Mouse (Mus musculus) midbrain, embryonic 11.5 days (tissue): ENCODE measurements around the gene Gm48551. TPM values are rescaled to one million over a fixed set of nuclear protein-coding genes. Genes with fewer than 3 reads are reported as not detected.

ENCODE experiments used
- ATAC-seq: fragments of 200-750 bp; cut with Nextera tagmentation; 2 replicates; pipeline ENCODE4 v1.8.0; 2017; ENCODE audit warnings: moderate TSS enrichment, moderate library complexity; ENCODE audit not compliant: low FRiP score
- DNase-seq: peaks from one replicate; pipeline ENCODE4 v3.0.0; 2015; ENCODE audit warnings: low spot score; ENCODE audit errors: missing footprints
- H3K27ac ChIP-seq: fragments of 300-500 bp; sonication (generic); 2 replicates; pipeline ENCODE4 v1.5.1; 2014; ENCODE audit warnings: low read depth, low read length
- H3K27me3 ChIP-seq: fragments of 300-500 bp; sonication (generic); 2 replicates; pipeline ENCODE4 v1.6.1; 2014; ENCODE audit warnings: mild to moderate bottlenecking, low read length, moderate library complexity, mixed read lengths; ENCODE audit not compliant: control insufficient read depth, insufficient read depth
- H3K36me3 ChIP-seq: fragments of 300-500 bp; sonication (generic); 2 replicates; pipeline ENCODE4 v1.6.1; 2014; ENCODE audit warnings: mild to moderate bottlenecking, low read length, moderate library complexity, mixed read lengths; ENCODE audit not compliant: control insufficient read depth, insufficient read depth
- H3K4me1 ChIP-seq: fragments of 300-500 bp; sonication (generic); 2 replicates; pipeline ENCODE4 v1.6.1; 2014; ENCODE audit warnings: low read length; ENCODE audit not compliant: control insufficient read depth, insufficient read depth
- H3K4me2 ChIP-seq: fragments of 300-500 bp; sonication (generic); 2 replicates; pipeline ENCODE4 v1.6.1; 2014; ENCODE audit warnings: mild to moderate bottlenecking, moderate library complexity
- H3K4me3 ChIP-seq: fragments of 300-500 bp; sonication (generic); 2 replicates; pipeline ENCODE4 v1.5.1; 2014; ENCODE audit warnings: low read depth, low read length
- H3K9ac ChIP-seq: fragments of 300-500 bp; sonication (generic); 2 replicates; pipeline ENCODE4 v1.6.1; 2014; ENCODE audit warnings: low read length
- H3K9me3 ChIP-seq: fragments of 300-500 bp; sonication (generic); 2 replicates; pipeline ENCODE4 v1.6.1; 2016; ENCODE audit warnings: low read length; ENCODE audit not compliant: control insufficient read depth
- WGBS: fragments of 180-500 bp; shearing (Covaris S2); extraction: QIAGEN DNeasy Blood & Tissue Kit; methylation state at CpG from one replicate; pipeline ENCODE4 v1.1.7; 2014; 5-methylcytosine and 5-hydroxymethylcytosine counted together
- polyA plus RNA-seq: library from polyadenylated mRNA; unstranded; fragments of >200 nt; fragmentation: Nextera tagmentation; extraction: Ambion mirVana; gene quantifications from 2 replicates; pipeline ENCODE4 v1.2.1, GENCODE M21; 2014

Gene Gm48551
- polyA plus RNA-seq, 1 experiment from 2014 or later, result 2.9 TPM

DNA sequence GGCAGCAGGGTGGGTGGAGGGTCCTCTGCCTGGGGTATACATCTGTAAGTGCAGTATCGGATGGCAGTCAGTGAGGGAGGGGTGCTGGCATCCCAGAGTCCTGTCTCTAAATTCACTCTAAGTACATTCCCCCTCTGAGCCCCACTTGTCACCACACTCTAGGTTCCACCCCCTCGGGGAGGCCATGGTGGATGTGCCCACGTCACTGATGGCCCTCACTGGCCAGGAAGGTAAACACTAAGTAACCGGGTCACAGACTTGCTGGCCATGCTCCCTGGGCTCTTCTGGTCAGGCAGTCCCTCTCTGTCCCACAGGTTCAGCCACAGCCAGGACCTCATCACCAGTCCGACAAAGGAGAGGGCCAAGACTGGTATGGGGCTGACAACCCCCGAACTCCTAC is 37.9 kb downstream of the Gm48551 start:
- Histone ChIP-seq H3K27ac (no peak overlapping the region), H3K9me3 (no peaks in the 10 kb centered on the region), H3K9ac (no peak overlapping the region), H3K27me3 (peaks cover 32% of the 10 kb centered on the region), H3K36me3 (no peaks in the 10 kb centered on the region), H3K4me3 (no peak overlapping the region), H3K4me1 (peaks cover 12% of the 10 kb centered on the region), H3K4me2 (no peak overlapping the region)
- ATAC-seq (no peak), DNase-seq (peak; percentile 68)
- 74% methylated on average over 6 of the region's 6 CpGs for WGBS

DNA sequence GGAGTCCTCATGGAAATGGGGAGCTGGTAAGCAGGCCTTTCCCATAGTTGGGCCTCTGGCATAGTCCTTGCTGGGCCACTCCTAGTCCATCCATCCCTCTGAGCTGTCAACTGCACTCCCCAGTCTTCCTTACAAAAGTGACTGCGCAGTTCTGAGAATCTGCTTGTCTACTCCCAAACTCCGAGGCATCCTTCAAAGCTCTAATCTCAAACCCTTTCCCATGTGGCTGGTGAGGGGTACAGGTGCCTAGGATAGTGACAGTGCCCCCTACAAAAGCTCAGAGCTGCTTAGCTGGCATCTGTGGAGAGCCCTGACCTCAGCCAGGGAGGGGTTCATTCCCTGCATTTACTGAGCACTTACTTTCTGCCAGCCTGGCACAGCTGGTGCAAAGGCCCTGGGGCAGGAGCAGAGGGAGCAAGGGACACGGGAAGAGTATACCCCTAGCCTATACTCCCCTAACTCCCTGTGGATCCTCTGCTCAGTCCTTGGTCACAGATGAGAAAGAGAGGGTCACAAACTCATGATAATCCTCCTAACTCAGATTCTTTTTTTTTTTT is 38.5 kb downstream of the Gm48551 start:
- Histone ChIP-seq H3K9me3 (no peaks in the 10 kb centered on the region), H3K36me3 (no peaks in the 10 kb centered on the region), H3K27ac (no peak overlapping the region), H3K4me3 (no peak overlapping the region), H3K4me1 (peaks cover 10% of the 10 kb centered on the region), H3K4me2 (no peak overlapping the region), H3K9ac (no peak overlapping the region), H3K27me3 (peaks cover 37% of the 10 kb centered on the region)
- DNase-seq (peak; percentile 31), ATAC-seq (no peak)
- WGBS, result 91% methylated on average over 3 of the region's 3 CpGs

DNA sequence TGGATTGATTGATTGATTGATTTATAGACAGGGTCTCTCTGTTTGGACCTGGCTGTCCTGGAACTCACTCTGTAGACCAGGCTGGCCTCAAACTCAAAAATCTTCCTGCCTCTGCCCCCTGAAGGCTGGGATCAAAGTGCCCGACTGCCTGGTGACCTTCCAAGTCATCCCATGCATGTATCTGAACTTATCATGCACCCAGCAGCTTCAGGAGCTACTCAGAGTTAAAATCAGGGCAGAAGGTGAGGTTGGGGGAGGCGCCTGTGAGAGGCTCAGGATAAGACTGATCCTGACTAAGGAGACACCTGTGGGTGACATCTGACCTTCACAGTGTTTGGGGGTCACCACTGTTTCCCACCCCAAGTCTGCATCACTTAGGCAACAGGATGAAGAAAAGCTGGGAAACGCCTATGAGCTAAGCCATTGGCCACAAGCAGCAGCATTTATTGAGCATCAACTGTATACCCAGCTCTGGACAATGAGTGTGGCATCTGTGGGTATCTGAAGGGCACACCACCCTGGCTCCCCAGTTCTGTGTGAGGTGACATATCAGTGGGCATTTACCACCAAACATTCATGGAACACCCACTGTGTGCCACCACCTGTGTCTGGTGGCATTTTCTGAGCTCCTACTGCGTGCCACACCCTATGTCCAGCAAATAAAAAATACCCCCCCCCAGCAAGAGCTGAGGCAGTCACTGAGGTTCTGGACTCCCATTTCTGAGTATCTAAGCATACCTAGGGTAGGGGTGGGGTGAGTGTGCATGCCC is 39.4 kb downstream of the Gm48551 start:
- Histone ChIP-seq H3K27ac (no peak overlapping the region), H3K27me3 (peaks cover 46% of the 10 kb centered on the region), H3K9ac (no peak overlapping the region), H3K36me3 (no peaks in the 10 kb centered on the region), H3K9me3 (no peaks in the 10 kb centered on the region), H3K4me2 (no peak overlapping the region), H3K4me1 (peaks cover 5% of the 10 kb centered on the region), H3K4me3 (no peak overlapping the region)
- ATAC-seq (no peak), DNase-seq (peak; percentile 44)
- 65% methylated on average over 4 of the region's 4 CpGs for WGBS

DNA sequence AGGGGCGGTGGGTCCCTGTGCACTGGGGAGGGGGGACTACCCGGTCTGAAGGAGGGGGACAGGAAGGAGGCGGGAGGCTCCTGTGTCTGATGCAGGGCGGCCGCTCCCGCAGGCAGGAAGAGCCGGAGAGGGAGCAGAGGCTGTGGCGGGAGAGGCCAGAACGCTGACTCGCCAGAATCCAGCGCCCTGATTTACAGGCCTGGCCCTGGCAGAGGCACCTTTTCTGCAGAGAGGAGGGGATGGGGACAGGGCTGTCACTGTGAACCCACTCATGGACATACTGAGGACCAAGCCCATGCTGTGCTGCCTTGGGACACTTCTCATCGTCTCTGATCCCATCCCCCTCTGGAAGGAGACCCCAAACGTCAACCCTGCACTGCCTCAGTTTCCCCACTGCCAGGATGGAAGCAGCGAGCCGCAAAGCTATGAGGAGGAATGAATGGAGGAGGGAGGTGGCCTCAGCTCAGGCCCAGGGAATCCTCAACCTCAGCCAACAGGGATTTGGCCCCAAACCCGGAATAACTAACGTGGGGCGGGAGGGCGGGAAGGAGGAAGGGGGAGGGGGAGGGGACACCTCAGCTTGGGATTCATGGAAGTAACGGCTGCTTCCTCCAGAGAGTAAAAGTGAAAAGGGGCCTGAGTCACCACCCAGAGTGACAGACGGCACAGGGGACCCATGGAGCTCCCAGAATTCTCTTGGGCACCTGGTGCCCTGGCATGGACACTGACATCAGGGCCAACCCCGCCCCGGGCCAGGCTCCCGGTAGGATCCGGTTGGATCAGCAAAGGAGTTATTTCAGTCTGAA is 40.2 kb downstream of the Gm48551 start:
- H3K4me3 ChIP-seq, result no peak overlapping the region
- DNase-seq, result peak; percentile 85
- H3K4me2 ChIP-seq, result no peak overlapping the region
- H3K9ac ChIP-seq, result no peak overlapping the region
- 9% methylated on average over 23 of the region's 25 CpGs for WGBS
- no peaks in the 10 kb centered on the region for H3K36me3 ChIP-seq
- peaks cover 49% of the 10 kb centered on the region for H3K27me3 ChIP-seq
- no peak overlapping the region for H3K27ac ChIP-seq
- H3K4me1 ChIP-seq, result peaks cover 6% of the 10 kb centered on the region
- ATAC-seq, result no peak
- no peaks in the 10 kb centered on the region for H3K9me3 ChIP-seq

DNA sequence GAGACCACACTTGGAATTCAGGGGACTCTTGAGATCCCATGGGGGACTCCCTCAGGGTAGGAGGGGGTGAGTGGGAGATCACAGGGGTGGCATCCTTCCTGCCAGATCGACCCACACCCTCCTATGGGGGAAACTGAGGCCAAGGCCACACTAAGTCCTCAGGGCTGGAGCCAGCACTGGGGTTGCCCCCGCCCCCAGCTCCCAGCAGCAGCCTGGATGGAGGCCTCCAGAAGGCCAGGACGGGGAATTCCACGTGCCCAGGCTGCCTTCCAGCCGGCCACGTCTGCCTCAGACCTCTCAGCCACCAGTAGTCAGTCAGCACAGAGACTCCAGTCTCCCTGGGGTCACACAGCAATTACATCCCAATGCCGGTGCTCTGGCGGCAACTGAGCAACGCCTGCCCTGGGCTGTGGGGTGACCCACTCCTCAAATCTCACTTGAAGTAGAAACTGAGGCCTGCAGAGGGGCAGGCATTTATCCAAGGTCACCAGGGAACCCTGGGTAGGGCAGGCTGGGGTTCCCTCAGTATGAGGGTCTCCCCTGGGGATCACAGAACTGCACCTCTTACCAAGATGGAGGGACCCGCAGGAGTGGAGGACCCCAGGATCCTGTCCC is 41.1 kb downstream of the Gm48551 start:
- ATAC-seq, result no peak
- Histone ChIP-seq H3K9me3 (no peaks in the 10 kb centered on the region), H3K36me3 (no peaks in the 10 kb centered on the region), H3K4me3 (no peak overlapping the region), H3K9ac (no peak overlapping the region), H3K27ac (no peak overlapping the region), H3K27me3 (peaks cover 49% of the 10 kb centered on the region), H3K4me1 (peaks cover 10% of the 10 kb centered on the region), H3K4me2 (no peak overlapping the region)
- WGBS, result 26% methylated on average over 10 of the region's 10 CpGs
- DNase-seq, result peak; percentile 83

DNA sequence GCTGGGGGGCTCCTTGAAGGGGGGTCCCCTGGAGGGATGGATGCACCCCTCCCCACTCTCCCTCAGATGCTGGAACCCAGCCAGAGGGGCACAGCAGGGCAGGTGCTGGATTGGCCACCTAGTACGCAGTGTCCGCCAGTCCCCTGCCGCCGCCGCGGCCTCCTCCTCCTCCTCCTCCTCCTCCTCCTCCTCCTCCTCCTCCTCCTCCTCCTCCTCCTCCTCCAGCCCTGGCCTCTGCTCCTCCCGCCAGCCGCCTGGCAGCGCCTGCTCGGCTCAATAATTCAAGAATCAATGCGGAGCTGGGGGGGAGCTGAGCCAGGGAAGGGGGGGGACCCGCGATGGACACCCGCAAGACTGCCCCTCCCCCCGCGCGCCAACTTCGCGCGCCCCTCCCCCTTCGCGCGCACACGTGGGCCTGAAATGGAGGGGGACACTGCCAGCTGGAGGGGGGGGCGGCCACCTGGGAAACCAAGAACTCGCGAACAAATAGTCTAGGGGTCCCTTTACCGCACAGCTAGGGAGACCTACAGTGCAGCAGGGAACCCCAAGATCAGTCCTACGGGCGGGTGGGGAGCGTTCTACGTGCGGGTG is 41.9 kb downstream of the Gm48551 start:
- H3K4me3 ChIP-seq, result peak overlapping the region; percentile 1; the same call in 1 of the 2 replicates
- H3K9ac ChIP-seq, result no peak overlapping the region
- no peak overlapping the region for H3K27ac ChIP-seq
- no peaks in the 10 kb centered on the region for H3K36me3 ChIP-seq
- H3K4me2 ChIP-seq, result peak overlapping the region; percentile 32
- no peaks in the 10 kb centered on the region for H3K9me3 ChIP-seq
- peaks cover 10% of the 10 kb centered on the region for H3K4me1 ChIP-seq
- peaks cover 52% of the 10 kb centered on the region for H3K27me3 ChIP-seq
- DNase-seq (peak; percentile 83), ATAC-seq (no peak)
- WGBS, result 3% methylated on average over 23 of the region's 33 CpGs

DNA sequence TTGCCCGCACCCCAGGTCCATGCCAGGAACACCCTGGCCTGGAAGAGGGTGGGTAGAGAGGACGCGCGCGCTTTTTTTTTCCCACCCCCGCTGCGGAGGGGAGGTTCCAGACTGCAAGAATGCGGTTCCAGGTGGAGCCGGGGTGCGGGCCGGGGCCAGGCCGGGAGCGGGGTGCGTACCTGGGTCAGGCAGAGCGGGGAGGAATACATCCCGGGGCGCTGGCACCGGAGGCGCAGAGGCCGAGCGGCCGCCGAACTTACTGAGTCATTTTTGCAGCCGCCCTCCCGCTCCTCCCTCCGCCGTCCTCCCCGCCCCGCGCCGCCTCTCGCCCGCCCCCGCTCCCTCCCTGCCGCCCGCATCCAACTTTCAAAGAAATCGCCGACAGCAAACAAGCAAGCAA is 42.6 kb downstream of the Gm48551 start:
- under 1% methylated on average over 30 of the region's 38 CpGs for WGBS
- peak overlapping the region; percentile 29 for H3K4me2 ChIP-seq
- no peaks in the 10 kb centered on the region for H3K9me3 ChIP-seq
- 0 out of 2 replicates have a peak overlapping the region, but pooled peaks have one; percentile 7 for H3K9ac ChIP-seq
- H3K27ac ChIP-seq, result no peak overlapping the region
- H3K27me3 ChIP-seq, result peaks cover 59% of the 10 kb centered on the region
- ATAC-seq, result no peak
- DNase-seq, result peak; percentile 86
- no peaks in the 10 kb centered on the region for H3K36me3 ChIP-seq
- peak overlapping the region; percentile 1; the same call in 1 of the 2 replicates for H3K4me3 ChIP-seq
- H3K4me1 ChIP-seq, result peaks cover 10% of the 10 kb centered on the region

DNA sequence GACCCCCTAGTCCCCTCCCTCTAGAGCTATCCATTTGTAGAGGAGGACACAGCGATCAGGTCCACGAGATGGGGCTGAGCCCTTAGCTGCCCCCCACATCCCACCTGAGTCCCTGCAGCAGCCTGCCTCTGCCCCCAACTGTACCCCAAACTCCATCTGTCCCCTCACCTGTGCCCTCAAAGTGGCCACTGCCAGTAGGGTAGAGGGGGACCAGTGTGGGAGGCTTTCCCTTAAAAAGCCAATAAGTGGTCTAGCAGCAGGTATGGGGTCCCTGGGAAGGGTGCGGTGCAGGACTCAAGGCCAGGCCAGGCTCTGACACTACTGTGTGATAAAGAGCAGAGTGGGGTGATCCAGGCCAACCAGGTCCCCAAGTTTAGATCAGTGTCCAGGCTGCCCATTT is 43.1 kb downstream of the Gm48551 start:
- Histone ChIP-seq H3K9me3 (no peaks in the 10 kb centered on the region), H3K36me3 (no peaks in the 10 kb centered on the region), H3K9ac (no peak overlapping the region), H3K4me2 (0 out of 2 replicates have a peak overlapping the region, but pooled peaks have one; percentile 6), H3K27me3 (peaks cover 61% of the 10 kb centered on the region), H3K27ac (no peak overlapping the region), H3K4me3 (no peak overlapping the region), H3K4me1 (peaks cover 10% of the 10 kb centered on the region)
- no peak for ATAC-seq
- 30% methylated on average over 3 of the region's 3 CpGs for WGBS
- peak; percentile 85 for DNase-seq
